ENCODE assay signal across 21 mouse cellular contexts in the genomic region with DNA sequence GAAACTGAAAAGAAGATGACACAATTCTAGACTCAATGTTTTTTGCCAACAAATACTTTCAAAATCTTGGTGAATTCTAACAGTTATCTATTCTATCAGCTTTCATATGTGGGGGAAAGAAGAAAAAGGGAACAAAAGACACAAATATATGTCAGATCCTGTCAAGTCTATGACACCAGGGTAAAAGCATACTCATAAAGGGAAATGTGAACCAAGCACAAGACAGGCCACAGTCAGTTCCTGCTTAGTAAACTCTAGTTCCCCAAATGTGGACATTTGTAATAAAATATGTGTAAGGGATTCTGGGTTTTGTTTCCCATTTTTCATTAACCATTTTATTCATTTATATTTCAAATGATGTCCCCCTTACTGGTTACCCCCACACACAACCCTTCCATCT.
A peak's percentile ranks its signal among the peaks of the same experiment; 100 is the strongest.
DNase-seq lines count a peak whose midpoint lies in the region; ATAC-seq and TF ChIP-seq lines count a peak whose summit lies in the region.
"Had no signal": no experiment of that assay in that cellular context is flagged by ENCODE, and none has a peak within 500 bp of the region (broad histone marks: within the 10 kb centered on the region; RNA-seq: fewer than 3 reads in every experiment).

No protein-coding gene starts in this region.

- no peak overlapping the region for H3K27ac ChIP-seq in MEL (ENCODE audit: control insufficient read depth, low read depth, low read length)
- H3K27ac ChIP-seq in forebrain, embryonic 11.5 days (ENCODE audit: low read depth, low read length): no peak overlapping the region
- H3K27ac ChIP-seq: embryonic facial prominence, embryonic 12.5 days; forebrain, embryonic 13.5 days; hindbrain, embryonic 13.5 days; hindbrain, postnatal 0 days had no signal

- TF ChIP-seq POLR2A in MEL (IDR thresholded peaks at IDR 0.05; ENCODE audit: control insufficient read depth in 1 of 2, insufficient read depth in 1 of 2, low read depth in 1 of 2, low read length in 2 of 2, poor library complexity in 1 of 2): no peak

- H3K79me2 ChIP-seq in MEL (ENCODE audit: control insufficient read depth, insufficient read depth, low read length, poor library complexity): no peaks in the 10 kb centered on the region

- H3K9ac ChIP-seq in MEL (ENCODE audit: control insufficient read depth, low read depth, low read length, poor library complexity, severe bottlenecking): no peak overlapping the region
- no peak overlapping the region for H3K9ac ChIP-seq in forebrain, embryonic 11.5 days (ENCODE audit: low read length)
- H3K9ac ChIP-seq: embryonic facial prominence, embryonic 12.5 days; forebrain, embryonic 13.5 days; forebrain, postnatal 0 days; heart, embryonic 12.5 days; hindbrain, embryonic 13.5 days had no signal

- H3K4me2 ChIP-seq in forebrain, embryonic 11.5 days (ENCODE audit: low read depth, low read length, severe bottlenecking): no peak overlapping the region
- H3K4me2 ChIP-seq: embryonic facial prominence, embryonic 12.5 days; forebrain, embryonic 13.5 days; heart, embryonic 12.5 days; hindbrain, embryonic 13.5 days had no signal

- TF ChIP-seq EP300 in MEL (IDR thresholded peaks at IDR 0.05; ENCODE audit: low read depth in 1 of 2, low read length in 2 of 2): no peak

- no peak for TF ChIP-seq CTCF in MEL (IDR thresholded peaks at IDR 0.05 in 2 of 3, conservative IDR thresholded peaks at IDR 0.05 in 1 of 3; ENCODE audit: control insufficient read depth in 1 of 3, insufficient read depth in 1 of 3, low read depth in 2 of 3, low read length in 3 of 3, poor library complexity in 1 of 3, severe bottlenecking in 1 of 3)

- H3K36me3 ChIP-seq in MEL (ENCODE audit: control insufficient read depth in 1 of 2, insufficient read depth in 2 of 2, low read length in 2 of 2): no peaks in the 10 kb centered on the region
- H3K36me3 ChIP-seq in forebrain, embryonic 11.5 days (ENCODE audit: control insufficient read depth, insufficient read depth, low read length): no peaks in the 10 kb centered on the region
- H3K36me3 ChIP-seq: embryonic facial prominence, embryonic 12.5 days; heart, embryonic 12.5 days; hindbrain, embryonic 13.5 days had no signal

- no peak overlapping the region for H3K4me3 ChIP-seq in MEL (ENCODE audit: control insufficient read depth in 1 of 2, insufficient read depth in 1 of 2, low read depth in 2 of 2, low read length in 2 of 2)
- no peak overlapping the region for H3K4me3 ChIP-seq in forebrain, embryonic 11.5 days (ENCODE audit: low read depth, low read length)
- H3K4me3 ChIP-seq: embryonic facial prominence, embryonic 12.5 days; forebrain, embryonic 13.5 days; heart, embryonic 12.5 days; hindbrain, embryonic 13.5 days had no signal

- peak; percentile 99 for ATAC-seq in granulocyte monocyte progenitor cell, adult 5-6 weeks (replicated peaks; ENCODE audit: poor library complexity, severe bottlenecking)
- ATAC-seq in megakaryocyte progenitor cell, adult 5-6 weeks (replicated peaks; ENCODE audit: poor library complexity): peak; percentile 99
- no peak for ATAC-seq in forebrain, embryonic 11.5 days (replicated peaks; ENCODE audit: low FRiP score)
- ATAC-seq: activated CD4-positive, CD25-positive, alpha-beta regulatory T cell, adult 4 months; CD4-positive, CD25-positive, alpha-beta regulatory T cell, adult 4 months; forebrain, embryonic 13.5 days; forebrain, postnatal 0 days; hindbrain, postnatal 0 days; Patski had no signal

- peak; percentile 16 for DNase-seq in MEL (ENCODE audit: low read depth, low spot score)
- no peak for DNase-seq in c-Kit-positive CD71-positive TER-119-positive erythroid progenitor cells, embryonic 14.5 days (ENCODE audit: low spot score)
- no peak for DNase-seq in forebrain, embryonic 11.5 days (ENCODE audit: low spot score)
- DNase-seq in lung, postnatal 14 days: no peak
- DNase-seq in layer of hippocampus, adult 8-10 months (ENCODE audit: low spot score in 2 of 2): no peak
- DNase-seq: adrenal gland, postnatal 14 days; B cell, adult 2 months; cerebellum, adult 2 months; cerebellum, postnatal 14 days; forebrain, postnatal 0 days; gastrocnemius, postnatal 14 days had no signal

- no peaks in the 10 kb centered on the region for H3K27me3 ChIP-seq in MEL (ENCODE audit: control insufficient read depth in 1 of 2, insufficient read depth in 2 of 2, low read length in 2 of 2)
- H3K27me3 ChIP-seq in forebrain, embryonic 11.5 days (ENCODE audit: control insufficient read depth, insufficient read depth, low read length): no peaks in the 10 kb centered on the region
- H3K27me3 ChIP-seq: embryonic facial prominence, embryonic 12.5 days; forebrain, embryonic 13.5 days; heart, embryonic 12.5 days; hindbrain, embryonic 13.5 days; Patski had no signal

- no peaks in the 10 kb centered on the region for H3K9me3 ChIP-seq in MEL (replicated peaks; ENCODE audit: insufficient read depth, low read length)
- H3K9me3 ChIP-seq in forebrain, embryonic 11.5 days (ENCODE audit: control insufficient read depth, low read length): no peaks in the 10 kb centered on the region
- H3K9me3 ChIP-seq: embryonic facial prominence, embryonic 12.5 days; forebrain, embryonic 13.5 days; heart, embryonic 12.5 days; hindbrain, embryonic 13.5 days had no signal

- no peaks in the 10 kb centered on the region for H3K4me1 ChIP-seq in MEL (ENCODE audit: control insufficient read depth in 1 of 2, insufficient read depth in 2 of 2, low read length in 2 of 2)
- H3K4me1 ChIP-seq in forebrain, embryonic 11.5 days (replicated peaks; ENCODE audit: control insufficient read depth, insufficient read depth, low read length): no peaks in the 10 kb centered on the region
- H3K4me1 ChIP-seq: embryonic facial prominence, embryonic 12.5 days; forebrain, embryonic 13.5 days; heart, embryonic 12.5 days; hindbrain, embryonic 13.5 days had no signal

- no peak for TF ChIP-seq RAD21 in MEL (IDR thresholded peaks at IDR 0.05; ENCODE audit: low read depth, low read length)

TF ChIP-seq in MEL, 35 proteins besides CTCF, POLR2A, EP300 and RAD21:
- TF ChIP-seq MAFK (IDR thresholded peaks at IDR 0.05; ENCODE audit: borderline replicate concordance, low read depth, low read length) (no peak), USF2 (IDR thresholded peaks at IDR 0.05; ENCODE audit: borderline replicate concordance in 1 of 2, insufficient read depth in 1 of 2, low read depth in 1 of 2, low read length in 2 of 2) (no peak), JUND (IDR thresholded peaks at IDR 0.05; ENCODE audit: low read depth, low read length) (no peak), CHD2 (IDR thresholded peaks at IDR 0.05; ENCODE audit: low read length) (no peak), MXI1 (IDR thresholded peaks at IDR 0.05; ENCODE audit: low read depth, low read length) (no peak), NELFE (IDR thresholded peaks at IDR 0.05; ENCODE audit: low read depth, low read length) (no peak), HCFC1 (IDR thresholded peaks at IDR 0.05; ENCODE audit: low read depth, low read length) (no peak), ZMIZ1 (IDR thresholded peaks at IDR 0.05; ENCODE audit: low read depth, low read length) (no peak), TCF12 (IDR thresholded peaks at IDR 0.05; ENCODE audit: low read depth, low read length) (no peak), MYC (IDR thresholded peaks at IDR 0.05; ENCODE audit: low read depth, low read length) (no peak), USF1 (IDR thresholded peaks at IDR 0.05; ENCODE audit: low read depth, low read length) (no peak), CHD1 (IDR thresholded peaks at IDR 0.05; ENCODE audit: low read depth, low read length) (no peak), ELF1 (IDR thresholded peaks at IDR 0.05; ENCODE audit: low read depth, low read length) (no peak), ETS1 (IDR thresholded peaks at IDR 0.05; ENCODE audit: low read depth, low read length) (no peak), TAL1 (IDR thresholded peaks at IDR 0.05; ENCODE audit: low read length) (no peak), MAZ (IDR thresholded peaks at IDR 0.05; ENCODE audit: low read depth, low read length) (no peak), KAT2A (conservative IDR thresholded peaks at IDR 0.05; ENCODE audit: low read depth, low read length) (no peak), ZNF384 (IDR thresholded peaks at IDR 0.05; ENCODE audit: low read depth, low read length) (no peak)
